Mouse (Mus musculus): ENCODE measurements around the gene Camsap3. TPM values are rescaled to one million over a fixed set of nuclear protein-coding genes. Genes with fewer than 3 reads are reported as not detected.
"Not testable (repeated sequence)": the region's sequence is repeated elsewhere in the genome, so short reads cannot be mapped to it uniquely, and the experiment has no call there.

Gene Camsap3
- not detected for polyA plus RNA-seq (2017; shearing (Covaris generic))

- ATAC-seq = no peak
These were observed at the start of gene Camsap3 for GRCm38 (mm10) chr8:3586993-3587390. Camsap3 (plus strand) TSS chr8:3587293.

- no peak for ATAC-seq
These were observed 49.4 kb upstream of the Camsap3 start for GRCm38 (mm10) chr8:3537666-3538065.

GRCm38 (mm10) chr8:3539146-3539545, 47.9 kb upstream of the Camsap3 start:
- no peak for ATAC-seq

- no peak for ATAC-seq
These were observed 47.0 kb upstream of the Camsap3 start for GRCm38 (mm10) chr8:3540076-3540475.

GRCm38 (mm10) chr8:3546511-3546910, 40.6 kb upstream of the Camsap3 start:
- no peak for ATAC-seq

- ATAC-seq = no peak
These were observed 34.9 kb upstream of the Camsap3 start for GRCm38 (mm10) chr8:3552240-3552639.

- no peak for ATAC-seq
These were observed 31.0 kb upstream of the Camsap3 start for GRCm38 (mm10) chr8:3556114-3556513.

- ATAC-seq = no peak
These were observed 19.3 kb upstream of the Camsap3 start, which contains the start of gene C330021F23Rik for GRCm38 (mm10) chr8:3567641-3568371. C330021F23Rik (plus strand) TSS chr8:3567990.

GRCm38 (mm10) chr8:3568378-3568777, 18.7 kb upstream of the Camsap3 start:
- no peak for ATAC-seq

- ATAC-seq = no peak
These were observed 17.3 kb upstream of the Camsap3 start for GRCm38 (mm10) chr8:3569784-3570183.

GRCm38 (mm10) chr8:3574546-3574945, 12.5 kb upstream of the Camsap3 start:
- ATAC-seq = no peak

GRCm38 (mm10) chr8:3576211-3576960, 10.7 kb upstream of the Camsap3 start:
- no peak for ATAC-seq

- no peak for ATAC-seq
These were observed 7.4 kb upstream of the Camsap3 start for GRCm38 (mm10) chr8:3579390-3580364.

GRCm38 (mm10) chr8:3581961-3582360, 5.1 kb upstream of the Camsap3 start:
- not testable (repeated sequence) for ATAC-seq

- no peak for ATAC-seq
These were observed 641 bp upstream of the Camsap3 start for GRCm38 (mm10) chr8:3586452-3586851.

- ATAC-seq = peak; percentile 39
These were observed 531 bp downstream of the Camsap3 start for GRCm38 (mm10) chr8:3587391-3588257.

- no peak for ATAC-seq
These were observed 1.2 kb downstream of the Camsap3 start for GRCm38 (mm10) chr8:3588258-3588633.

- no peak for ATAC-seq
These were observed 6.4 kb downstream of the Camsap3 start for GRCm38 (mm10) chr8:3593470-3593869.

- ATAC-seq = no peak
These were observed 7.4 kb downstream of the Camsap3 start for GRCm38 (mm10) chr8:3594466-3594865.

- ATAC-seq = no peak
These were observed 11.0 kb downstream of the Camsap3 start for GRCm38 (mm10) chr8:3598054-3598453.

- no peak for ATAC-seq
These were observed 12.1 kb downstream of the Camsap3 start for GRCm38 (mm10) chr8:3599219-3599618.

- no peak for ATAC-seq
These were observed 13.3 kb downstream of the Camsap3 start for GRCm38 (mm10) chr8:3600401-3600800.
